Mouse (Mus musculus) left cerebral cortex, postnatal 14 days (tissue): Measurements from ENCODE around the gene Gm10306. TPM values are rescaled to one million over a fixed set of nuclear protein-coding genes. Genes with fewer than 3 reads are reported as not detected.
A peak's percentile ranks its signal among the peaks of the same experiment; 100 is the strongest.

Source experiments
- DNase-seq, 2 experiments: peaks; one replicate each; pipeline ENCODE4 v3.0.0; 2021 to 2022; ENCODE audit warnings: low spot score in 2 of 2, mixed read lengths in 1 of 2
- intact Hi-C: fragments of 180-260 bp; cut with DNase I; formaldehyde crosslinking; loops from one replicate; pipeline ENCODE4 v1.15.1; 2025
- total RNA-seq, 2 experiments: library from RNA; stranded (reverse); gene quantifications; 2 replicates each; pipeline ENCODE4 v1.2.3; 2021

The Gm10306 gene
- total RNA-seq, 2 experiments from 2014 or later: not detected

DNA sequence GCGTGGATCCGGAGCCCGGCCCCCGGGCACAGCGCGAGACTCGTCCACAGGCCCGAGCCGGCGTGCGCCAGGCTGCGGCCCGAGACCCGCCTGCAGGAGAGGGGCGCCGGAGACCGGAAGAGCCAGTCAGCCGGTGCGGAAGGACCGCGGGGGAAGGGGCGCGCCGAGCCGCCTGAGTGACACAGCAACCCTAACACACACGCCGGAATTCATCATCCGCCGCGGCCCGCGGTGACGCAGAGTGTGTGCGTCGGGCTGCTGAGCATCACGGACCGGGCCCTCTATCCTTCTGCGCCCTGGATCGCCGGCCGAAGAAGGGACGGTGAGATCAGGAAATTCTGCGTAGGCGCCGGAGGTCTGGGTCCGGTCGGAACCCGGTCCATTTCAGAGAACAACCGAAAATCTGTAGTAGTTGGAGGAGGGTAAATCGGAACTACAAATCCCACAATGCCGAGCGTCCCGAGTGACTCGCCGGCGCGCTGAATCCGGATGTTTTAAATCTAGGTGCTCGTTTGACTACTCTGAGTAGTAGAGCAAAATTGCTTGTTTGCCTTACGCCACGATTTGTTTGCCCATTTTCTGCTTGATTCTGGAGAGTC, 46.8 kb downstream of the Gm10306 start, which contains the start of gene Plaa:
Gene Plaa, minus strand, starts transcription at position 214 of the 599 bp plus-strand sequence.
- intact Hi-C loops: no loop called here
- DNase-seq: peak; percentile 95

DNA sequence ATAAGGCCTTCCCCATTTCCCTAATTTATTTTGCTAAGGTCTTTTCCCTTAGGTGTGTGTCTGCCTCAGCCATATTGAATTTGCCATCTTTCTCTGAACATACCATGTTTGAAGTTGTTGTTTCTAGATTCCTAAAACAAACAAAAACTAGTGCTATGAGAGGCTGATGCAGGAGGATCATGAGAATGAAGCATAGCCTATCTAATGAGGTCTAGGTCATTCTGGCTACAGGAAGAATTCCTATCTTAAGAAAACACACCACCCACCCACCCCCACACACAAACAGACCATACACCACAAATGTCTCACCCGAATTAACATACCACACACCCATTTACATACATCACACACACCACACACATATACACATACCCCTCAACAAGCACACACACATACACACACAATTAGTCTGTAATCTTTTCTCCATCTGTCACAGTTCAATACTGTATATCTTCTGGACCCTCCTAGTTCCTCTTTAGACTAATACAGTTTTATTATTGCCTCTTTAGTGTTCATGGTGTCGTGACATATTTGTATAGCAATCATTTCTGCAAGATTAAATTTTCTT, 48.2 kb downstream of the Gm10306 start:
- intact Hi-C loops: no loop called here
- no peak for DNase-seq

DNA sequence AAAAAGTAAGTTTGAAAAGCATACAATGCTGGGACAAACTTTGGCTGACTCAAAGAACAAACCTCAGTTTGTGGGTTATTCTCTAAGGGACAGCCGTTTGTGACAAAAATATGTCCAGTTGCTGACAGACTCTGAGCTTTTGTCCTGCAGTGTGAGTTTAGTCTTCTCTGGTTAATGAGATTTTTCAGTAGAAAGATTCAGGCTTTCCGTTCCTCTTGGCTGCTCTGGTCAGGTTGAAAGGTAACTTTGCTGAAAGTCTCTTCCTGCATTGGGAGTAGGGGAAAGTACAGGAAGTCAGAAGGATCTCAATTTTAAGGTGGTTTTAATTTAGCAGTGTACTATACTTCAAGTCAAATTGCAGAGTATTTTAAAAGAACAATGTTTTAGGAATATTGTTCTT, 49.2 kb downstream of the Gm10306 start:
- intact Hi-C loops: no loop called here
- DNase-seq: no peak

Other genes with a start within 250 kb of the Gm10306 start
- 10 to 100 TPM; 10.2 to 10.6 TPM for gene Caap1, start 250 bp downstream of the Gm10306 start, total RNA-seq
- 10 to 100 TPM; 54.7 to 57.7 TPM for gene Plaa, start 46.7 kb downstream of the Gm10306 start, total RNA-seq
- gene Ift74, start 57.9 kb downstream of the Gm10306 start, total RNA-seq: 10 to 100 TPM; 24.6 to 27.9 TPM
- not detected for gene Lrrc19, start 93.6 kb downstream of the Gm10306 start, total RNA-seq
- gene Tek, start 182.7 kb downstream of the Gm10306 start, total RNA-seq: 10 to 100 TPM; 11.2 to 11.3 TPM